Mouse (Mus musculus): ENCODE data around the gene Qpct.
"Not testable (repeated sequence)": the region's sequence is repeated elsewhere in the genome, so short reads cannot be mapped to it uniquely, and the experiment has no call there.

Qpct gene

DNA sequence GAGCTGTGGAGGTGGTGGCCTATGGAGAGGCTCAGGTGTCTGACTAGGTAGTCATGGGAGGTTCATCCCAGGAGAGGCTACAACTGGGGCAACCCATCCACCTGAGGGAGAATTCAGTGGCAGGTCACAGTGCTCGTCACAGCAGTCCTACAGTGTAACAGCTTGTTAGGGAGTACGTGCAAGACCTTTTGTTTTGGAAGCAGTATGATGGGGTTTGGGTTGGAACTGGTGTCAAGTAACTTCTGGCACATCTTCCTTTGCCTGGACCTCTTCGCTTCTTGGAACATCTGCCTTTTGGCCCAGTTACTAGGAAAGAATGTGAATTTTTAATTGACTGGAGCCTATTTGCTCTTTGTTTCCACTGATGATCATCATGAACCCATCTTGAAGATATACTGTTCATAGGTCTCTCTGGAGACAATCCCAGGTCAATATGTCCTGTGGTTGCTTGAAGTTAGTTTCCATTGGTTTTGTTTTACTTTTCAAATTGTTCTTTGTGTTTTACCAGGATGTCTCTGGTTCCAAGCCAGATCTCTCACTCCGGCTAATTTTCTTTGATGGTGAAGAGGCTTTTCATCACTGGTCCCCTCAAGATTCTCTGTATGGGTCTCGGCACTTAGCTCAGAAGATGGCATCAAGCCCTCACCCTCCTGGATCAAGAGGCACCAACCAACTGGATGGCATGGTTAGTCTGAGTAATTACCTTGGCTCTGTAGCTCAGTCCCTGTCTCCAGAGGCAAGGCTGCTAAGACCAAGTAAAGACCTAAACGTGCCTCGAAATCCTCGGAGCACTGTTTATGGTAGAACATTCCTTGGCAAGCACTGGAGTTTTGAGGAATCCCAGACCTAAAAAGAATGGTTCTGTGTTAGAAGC, 25.5 kb downstream of the Qpct start:
- no peak for DNase-seq

- DNase-seq = no peak
These were observed 26.1 kb downstream of the Qpct start for GRCm38 (mm10) chr17:79077848-79078146.

GRCm38 (mm10) chr17:79078248-79078647, 26.5 kb downstream of the Qpct start:
- DNase-seq = no peak

- DNase-seq = no peak
These were observed 40.0 kb downstream of the Qpct start for GRCm38 (mm10) chr17:79091710-79092109.

GRCm38 (mm10) chr17:79093286-79093975, 41.7 kb downstream of the Qpct start:
- DNase-seq = no peak

DNA sequence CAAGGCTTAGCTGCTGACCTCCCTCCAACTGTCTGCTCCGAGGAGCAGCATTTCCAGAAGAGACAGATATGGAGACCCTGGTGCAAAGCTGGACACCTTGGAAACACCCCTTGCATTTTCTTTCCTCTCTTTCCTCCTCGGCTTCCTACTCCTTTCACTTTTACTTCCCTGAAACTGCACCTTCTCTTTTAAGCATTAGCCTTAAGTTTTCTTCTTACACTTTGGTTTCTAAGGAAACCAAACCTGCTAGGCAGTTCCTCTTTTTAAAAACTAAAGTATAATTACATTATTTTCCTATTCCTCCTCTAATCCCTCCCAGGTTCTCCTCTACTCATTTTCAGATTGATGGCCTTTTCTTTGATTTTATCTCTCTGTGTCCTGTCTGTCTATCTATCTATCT, 43.9 kb downstream of the Qpct start:
- no peak for DNase-seq

GRCm38 (mm10) chr17:79099866-79100265, 48.2 kb downstream of the Qpct start:
- no peak for DNase-seq

- DNase-seq = no peak
These were observed 56.5 kb downstream of the Qpct start for GRCm38 (mm10) chr17:79108238-79108637.

- DNase-seq = no peak
These were observed 57.9 kb downstream of the Qpct start for GRCm38 (mm10) chr17:79109576-79109975.

DNA sequence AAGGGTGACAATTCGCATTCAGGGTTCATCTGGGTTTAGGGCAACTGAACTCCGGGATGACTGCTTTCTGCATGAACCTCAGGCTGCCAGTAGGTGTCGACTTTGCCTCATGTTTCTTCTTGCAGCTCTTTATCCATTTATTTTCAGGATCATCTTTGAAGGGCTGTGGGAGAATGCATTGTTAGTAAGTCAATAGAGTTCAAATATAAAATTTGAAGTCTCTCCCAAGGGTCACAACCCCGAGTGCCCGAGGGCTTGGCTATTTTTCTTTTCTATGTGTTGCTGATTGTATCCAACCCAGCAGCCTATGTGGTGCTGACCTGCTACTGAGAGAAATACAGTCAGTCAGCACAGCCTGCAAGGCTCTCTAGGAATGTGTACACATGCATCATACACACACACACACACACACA, 59.2 kb downstream of the Qpct start:
- DNase-seq = peak; percentile 43

GRCm38 (mm10) chr17:79115248-79115647, 63.5 kb downstream of the Qpct start:
- DNase-seq = not testable (repeated sequence)

- no peak for DNase-seq
These were observed 67.4 kb downstream of the Qpct start for GRCm38 (mm10) chr17:79119066-79119465.

- no peak for DNase-seq
These were observed 68.6 kb downstream of the Qpct start for GRCm38 (mm10) chr17:79120269-79120668.

DNA sequence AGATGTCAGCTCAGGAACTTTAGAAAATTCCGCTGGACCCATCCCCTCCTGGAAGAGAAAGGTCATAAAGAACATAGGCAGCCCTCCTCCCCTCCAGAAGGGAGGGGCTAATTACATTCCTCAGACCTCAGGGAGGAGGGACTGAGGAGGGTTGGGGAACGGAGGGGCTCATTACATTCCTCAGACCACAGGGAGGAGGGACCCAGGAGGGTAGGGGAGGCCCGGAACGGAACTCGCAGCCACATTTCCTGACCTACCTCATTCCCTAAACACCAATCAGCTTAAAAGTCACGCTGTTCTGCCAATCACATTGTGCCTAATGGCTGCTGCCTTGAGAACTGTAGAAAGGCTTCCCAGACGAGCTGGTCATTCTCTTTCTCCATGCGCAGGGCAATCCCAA, 82.0 kb downstream of the Qpct start:
- DNase-seq = no peak

- DNase-seq = no peak
These were observed 84.1 kb downstream of the Qpct start for GRCm38 (mm10) chr17:79135826-79136225.

- peak; percentile 5 for DNase-seq
These were observed 84.7 kb downstream of the Qpct start for GRCm38 (mm10) chr17:79136401-79136800.
